Mouse (Mus musculus) midbrain, embryonic 10.5 days (tissue): ENCODE measurements around the gene Bicc1. TPM values are rescaled to one million over a fixed set of nuclear protein-coding genes. Genes with fewer than 3 reads are reported as not detected.

Experiments used
- DNase-seq: peaks from one replicate; pipeline ENCODE4 v3.0.0-alpha.2; 2017; ENCODE audit warnings: low spot score
- H3K27ac ChIP-seq: fragments of 300-500 bp; sonication (generic); replicated peaks from 2 replicates; pipeline ENCODE4 v1.5.1; 2016; ENCODE audit warnings: mild to moderate bottlenecking
- H3K27me3 ChIP-seq: fragments of 300-500 bp; sonication (generic); 2 replicates; pipeline ENCODE4 v1.6.1; 2016; ENCODE audit warnings: low read depth, mild to moderate bottlenecking; ENCODE audit not compliant: poor library complexity, severe bottlenecking
- H3K36me3 ChIP-seq: fragments of 300-500 bp; sonication (generic); 2 replicates; pipeline ENCODE4 v1.6.1; 2016; ENCODE audit warnings: mild to moderate bottlenecking, moderate library complexity
- H3K4me1 ChIP-seq: fragments of 300-500 bp; sonication (generic); 2 replicates; pipeline ENCODE4 v1.6.1; 2016
- H3K4me3 ChIP-seq: fragments of 300-500 bp; sonication (generic); 2 replicates; pipeline ENCODE4 v1.5.1; 2016; ENCODE audit warnings: mild to moderate bottlenecking, moderate library complexity
- H3K9me3 ChIP-seq: fragments of 300-500 bp; sonication (generic); replicated peaks from 2 replicates; pipeline ENCODE4 v1.6.1; 2016; ENCODE audit warnings: mild to moderate bottlenecking
- WGBS: fragments of 180-500 bp; shearing (Covaris S2); methylation state at CpG from one replicate; pipeline ENCODE4 v1.1.7; 2016; 5-methylcytosine and 5-hydroxymethylcytosine counted together
- polyA plus RNA-seq: library from polyadenylated mRNA; unstranded; fragments of >200 nt; fragmentation: Nextera tagmentation; extraction: Ambion mirVana; gene quantifications from 2 replicates; pipeline ENCODE4 v1.2.1, GENCODE M21; 2016

Gene Bicc1
- polyA plus RNA-seq, 1 experiment from 2014 or later: 4.1 TPM

- H3K36me3 ChIP-seq: no peaks in the 10 kb centered on the region
- no peaks in the 10 kb centered on the region for H3K27me3 ChIP-seq
- 87% methylated on average over 9 of the region's 9 CpGs for WGBS
- H3K27ac ChIP-seq: no peak overlapping the region
- DNase-seq: no peak
- peaks cover 4% of the 10 kb centered on the region; the same call in 1 of the 2 replicates for H3K4me1 ChIP-seq
- no peaks in the 10 kb centered on the region for H3K9me3 ChIP-seq
- H3K4me3 ChIP-seq: no peak overlapping the region
These were observed 134.8 kb downstream of the Bicc1 start for GRCm38 (mm10) chr10:71024681-71025080.

GRCm38 (mm10) chr10:71023471-71023870, 136.0 kb downstream of the Bicc1 start:
- Histone ChIP-seq H3K27ac (no peak overlapping the region), H3K9me3 (no peaks in the 10 kb centered on the region), H3K36me3 (no peaks in the 10 kb centered on the region), H3K4me3 (no peak overlapping the region), H3K27me3 (no peaks in the 10 kb centered on the region), H3K4me1 (peaks cover 3% of the 10 kb centered on the region; the same call in 1 of the 2 replicates)
- no peak for DNase-seq
- 84% methylated on average over 3 of the region's 3 CpGs for WGBS

GRCm38 (mm10) chr10:71020459-71020858, 139.0 kb downstream of the Bicc1 start:
- DNase-seq: no peak
- Histone ChIP-seq H3K36me3 (no peaks in the 10 kb centered on the region), H3K9me3 (no peaks in the 10 kb centered on the region), H3K4me3 (no peak overlapping the region), H3K27ac (no peak overlapping the region), H3K4me1 (no peaks in the 10 kb centered on the region), H3K27me3 (no peaks in the 10 kb centered on the region)
- WGBS: 93% methylated on average over 5 of the region's 5 CpGs

GRCm38 (mm10) chr10:71019836-71020235, 139.7 kb downstream of the Bicc1 start:
- Histone ChIP-seq H3K36me3 (no peaks in the 10 kb centered on the region), H3K27ac (no peak overlapping the region), H3K4me3 (no peak overlapping the region), H3K27me3 (no peaks in the 10 kb centered on the region), H3K9me3 (no peaks in the 10 kb centered on the region), H3K4me1 (no peaks in the 10 kb centered on the region)
- DNase-seq: no peak
- WGBS: 96% methylated on average over 6 of the region's 6 CpGs

GRCm38 (mm10) chr10:71009771-71010496, 149.6 kb downstream of the Bicc1 start:
- 94% methylated on average over 19 of the region's 19 CpGs for WGBS
- Histone ChIP-seq H3K36me3 (no peaks in the 10 kb centered on the region), H3K4me3 (no peak overlapping the region), H3K9me3 (no peaks in the 10 kb centered on the region), H3K27me3 (no peaks in the 10 kb centered on the region), H3K27ac (no peak overlapping the region), H3K4me1 (no peaks in the 10 kb centered on the region)
- no peak for DNase-seq

GRCm38 (mm10) chr10:71008721-71009120, 150.8 kb downstream of the Bicc1 start:
- Histone ChIP-seq H3K27me3 (no peaks in the 10 kb centered on the region), H3K36me3 (no peaks in the 10 kb centered on the region), H3K27ac (no peak overlapping the region), H3K9me3 (no peaks in the 10 kb centered on the region), H3K4me3 (no peak overlapping the region), H3K4me1 (no peaks in the 10 kb centered on the region)
- 93% methylated on average over 11 of the region's 11 CpGs for WGBS
- DNase-seq: no peak

GRCm38 (mm10) chr10:71007956-71008355, 151.5 kb downstream of the Bicc1 start:
- no peak overlapping the region for H3K4me3 ChIP-seq
- H3K4me1 ChIP-seq: no peaks in the 10 kb centered on the region
- H3K27me3 ChIP-seq: no peaks in the 10 kb centered on the region
- 80% methylated on average over 9 of the region's 9 CpGs for WGBS
- no peaks in the 10 kb centered on the region for H3K9me3 ChIP-seq
- H3K36me3 ChIP-seq: no peaks in the 10 kb centered on the region
- DNase-seq: no peak
- H3K27ac ChIP-seq: no peak overlapping the region

- H3K4me3 ChIP-seq: no peak overlapping the region
- 91% methylated on average over 5 of the region's 5 CpGs for WGBS
- no peaks in the 10 kb centered on the region for H3K4me1 ChIP-seq
- H3K27me3 ChIP-seq: no peaks in the 10 kb centered on the region
- H3K9me3 ChIP-seq: no peaks in the 10 kb centered on the region
- H3K27ac ChIP-seq: no peak overlapping the region
- DNase-seq: no peak
- H3K36me3 ChIP-seq: no peaks in the 10 kb centered on the region
These were observed 152.0 kb downstream of the Bicc1 start for GRCm38 (mm10) chr10:71007516-71007915.

- WGBS: 81% methylated on average over 3 of the region's 3 CpGs
These were observed 152.5 kb downstream of the Bicc1 start for GRCm38 (mm10) chr10:71007001-71007400.

GRCm38 (mm10) chr10:71002871-71003270, 156.6 kb downstream of the Bicc1 start:
- H3K27ac ChIP-seq: no peak overlapping the region
- no peaks in the 10 kb centered on the region for H3K4me1 ChIP-seq
- H3K27me3 ChIP-seq: no peaks in the 10 kb centered on the region
- no peak for DNase-seq
- no peak overlapping the region for H3K4me3 ChIP-seq
- no peaks in the 10 kb centered on the region for H3K36me3 ChIP-seq
- 92% methylated on average over 2 of the region's 2 CpGs for WGBS
- H3K9me3 ChIP-seq: no peaks in the 10 kb centered on the region

More at GRCm38 (mm10) chr10:71007001-71007400, 152.5 kb downstream of the Bicc1 start:
- DNase-seq: no peak
- Histone ChIP-seq H3K27ac (no peak overlapping the region), H3K4me3 (no peak overlapping the region), H3K9me3 (no peaks in the 10 kb centered on the region), H3K36me3 (no peaks in the 10 kb centered on the region), H3K4me1 (no peaks in the 10 kb centered on the region), H3K27me3 (no peaks in the 10 kb centered on the region)

GRCm38 (mm10) chr10:71002186-71002585, 157.3 kb downstream of the Bicc1 start:
- Histone ChIP-seq H3K27ac (no peak overlapping the region), H3K36me3 (no peaks in the 10 kb centered on the region), H3K27me3 (no peaks in the 10 kb centered on the region), H3K4me1 (no peaks in the 10 kb centered on the region), H3K9me3 (no peaks in the 10 kb centered on the region), H3K4me3 (no peak overlapping the region)
- DNase-seq: no peak
- WGBS: 95% methylated on average over 4 of the region's 4 CpGs

GRCm38 (mm10) chr10:70998136-70998535, 161.4 kb downstream of the Bicc1 start:
- Histone ChIP-seq H3K27ac (no peak overlapping the region), H3K36me3 (no peaks in the 10 kb centered on the region), H3K9me3 (no peaks in the 10 kb centered on the region), H3K4me1 (no peaks in the 10 kb centered on the region), H3K27me3 (no peaks in the 10 kb centered on the region), H3K4me3 (no peak overlapping the region)
- WGBS: 52% methylated on average over 4 of the region's 4 CpGs
- no peak for DNase-seq

- Histone ChIP-seq H3K9me3 (no peaks in the 10 kb centered on the region), H3K4me3 (no peak overlapping the region), H3K27ac (no peak overlapping the region), H3K36me3 (no peaks in the 10 kb centered on the region), H3K27me3 (no peaks in the 10 kb centered on the region), H3K4me1 (no peaks in the 10 kb centered on the region)
- WGBS: 97% methylated on average over 9 of the region's 9 CpGs
- no peak for DNase-seq
These were observed 163.4 kb downstream of the Bicc1 start for GRCm38 (mm10) chr10:70996051-70996450.
